Mouse (Mus musculus): ENCODE measurements around the gene Aco1.
A peak's percentile ranks its signal among the peaks of the same experiment; 100 is the strongest.

Gene Aco1

DNA sequence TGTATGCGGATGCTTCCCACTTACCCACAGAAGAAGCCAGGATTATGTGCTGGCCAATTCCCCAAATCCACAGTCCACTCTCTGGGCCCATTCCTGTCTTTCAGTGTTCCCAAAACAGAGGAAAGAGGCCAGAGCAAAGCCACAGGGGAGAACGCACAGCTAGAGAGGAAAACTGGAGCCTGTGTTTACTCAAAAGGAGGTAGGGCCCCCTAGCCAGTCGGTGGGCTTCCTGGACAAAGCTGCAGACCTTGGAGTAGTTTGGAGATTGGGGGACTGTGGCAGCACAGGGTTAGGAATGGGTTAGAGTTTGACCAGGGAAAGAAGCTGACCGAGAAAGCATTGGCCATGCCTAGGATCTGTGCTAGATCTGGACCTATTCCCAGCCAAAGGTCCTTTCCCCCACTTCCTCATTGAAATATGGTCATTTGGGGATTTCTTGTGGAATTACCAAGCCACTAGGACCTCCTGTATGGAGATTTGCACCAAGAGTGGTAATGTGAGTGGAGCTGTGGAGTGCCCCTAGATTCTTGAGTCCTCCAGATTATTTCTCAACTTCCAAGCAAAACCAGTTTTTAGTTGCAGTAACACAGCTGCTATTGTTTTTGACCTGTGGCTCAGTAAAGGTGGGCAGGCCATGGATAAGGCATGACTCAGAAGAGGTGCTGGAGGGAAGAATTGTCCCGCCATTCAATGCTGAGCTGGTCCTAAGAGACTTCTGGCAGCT is 14.8 kb downstream of the Aco1 start:
- no peak for DNase-seq (ENCODE audit: low spot score in 2 of 2)

DNA sequence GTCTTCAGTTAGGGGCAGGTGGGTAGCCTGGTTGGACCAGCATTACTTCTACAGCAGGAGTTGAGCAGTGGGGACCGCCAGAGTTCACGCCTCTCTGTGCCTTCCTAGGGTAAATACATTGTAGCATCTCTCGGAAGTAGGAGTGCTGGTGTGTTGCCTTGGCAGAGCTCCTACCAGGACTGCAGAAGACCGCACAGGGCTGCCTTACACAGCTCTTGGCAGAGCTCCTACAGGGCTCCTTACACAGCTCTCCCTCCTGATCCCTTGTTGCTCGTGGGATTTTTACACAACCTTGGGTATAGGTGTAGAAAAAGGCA is 15.3 kb downstream of the Aco1 start:
- no peak for DNase-seq (ENCODE audit: low spot score in 2 of 2)

DNA sequence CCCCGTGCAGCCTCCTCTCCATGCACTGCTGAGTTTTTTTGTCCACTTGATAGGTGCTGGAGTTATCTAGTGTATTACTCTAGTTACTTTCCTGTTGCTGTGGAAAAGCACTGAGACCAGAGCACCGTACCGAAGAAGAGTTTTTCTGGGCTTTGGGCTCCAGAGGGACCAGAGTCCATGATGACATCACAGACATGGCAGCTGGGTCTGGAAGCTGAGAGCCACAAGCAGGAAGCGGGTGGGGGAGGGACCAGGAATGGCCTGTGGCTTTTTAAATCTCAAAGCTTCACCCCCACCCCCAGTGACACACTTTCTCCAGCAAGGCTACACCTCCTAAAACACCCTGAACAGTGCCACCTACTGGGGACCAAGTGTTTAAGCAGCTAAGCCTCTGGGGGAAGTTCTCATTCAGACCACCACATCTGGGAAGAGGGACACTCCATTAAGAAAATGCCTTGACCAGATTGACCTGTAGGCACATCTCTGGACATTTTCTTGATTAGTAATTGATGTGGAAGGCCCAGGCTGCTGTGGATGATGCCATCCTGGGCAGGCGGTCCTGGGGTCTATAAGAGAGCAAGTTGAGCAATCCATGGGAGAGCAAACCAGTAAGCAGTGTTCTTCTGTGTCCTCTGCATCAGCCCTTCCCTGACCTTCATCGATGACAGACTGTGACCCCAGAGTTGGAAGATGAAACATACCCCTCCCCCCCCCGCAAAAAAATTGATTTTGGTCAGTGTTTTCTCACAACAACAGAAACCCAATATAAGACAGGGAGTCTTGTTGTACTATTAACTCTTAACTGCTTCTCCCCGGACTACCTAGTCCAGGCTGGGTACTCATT is 17.9 kb downstream of the Aco1 start:
- no peak for DNase-seq (ENCODE audit: low spot score in 2 of 2)

DNA sequence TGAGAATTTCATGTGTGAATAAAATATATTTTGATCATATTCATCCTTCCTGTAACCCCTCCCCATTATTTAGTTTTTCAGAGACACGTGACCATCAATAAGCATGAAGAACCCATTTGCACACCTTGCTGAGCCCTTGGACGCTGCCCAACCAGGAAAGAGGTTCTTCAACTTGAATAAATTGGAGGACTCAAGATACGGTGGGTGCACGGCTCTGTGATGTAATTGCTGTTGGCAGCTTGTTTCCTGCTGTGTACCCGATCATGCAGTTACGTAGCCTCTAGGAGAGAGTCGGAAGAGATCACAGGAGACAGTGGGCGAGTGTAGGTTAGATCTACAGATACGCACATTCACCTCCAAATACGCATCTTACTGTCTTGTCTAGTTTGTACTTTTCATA is 20.8 kb downstream of the Aco1 start:
- no peak for DNase-seq (ENCODE audit: low spot score in 2 of 2)

DNA sequence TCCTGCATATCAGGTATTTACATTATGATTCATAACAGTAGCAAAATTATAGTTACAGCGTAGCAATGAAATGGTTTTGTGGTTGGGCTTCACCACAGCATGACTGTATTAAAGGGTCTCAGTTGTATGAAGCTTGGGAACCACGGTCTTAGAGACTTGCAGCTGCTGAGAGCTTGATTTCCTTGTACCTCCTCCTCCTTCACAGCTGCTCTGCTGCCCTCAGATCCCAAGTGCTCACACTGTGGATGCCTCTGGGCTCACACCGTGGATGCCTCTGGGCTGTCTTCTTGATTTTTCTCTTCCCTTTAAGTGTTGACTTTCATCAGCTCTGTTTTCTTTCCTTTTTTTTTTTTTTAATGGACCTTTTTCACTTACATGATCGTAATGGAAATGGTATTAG is 28.6 kb downstream of the Aco1 start:
- DNase-seq (ENCODE audit: low spot score in 2 of 2) = no peak

DNA sequence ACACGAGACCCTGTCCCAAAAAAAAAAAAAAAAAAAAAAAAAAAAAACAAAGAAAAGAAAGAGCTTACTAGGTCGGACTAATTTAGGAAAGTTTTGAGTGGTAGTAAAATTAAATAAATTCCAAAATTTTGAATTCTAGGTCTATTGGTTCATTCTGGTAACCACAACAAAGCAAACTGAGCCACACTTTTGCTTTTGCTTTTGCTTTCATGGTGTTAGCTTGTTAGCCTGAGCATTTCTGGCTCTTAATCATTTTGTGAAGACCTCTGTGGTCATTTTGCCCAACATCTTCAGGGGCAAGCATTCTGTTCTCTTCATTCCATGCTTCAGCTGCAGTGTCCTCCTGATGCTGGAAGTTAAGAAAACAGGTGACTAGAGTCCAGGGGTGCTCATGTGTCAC is 29.5 kb downstream of the Aco1 start:
- DNase-seq (ENCODE audit: low spot score in 2 of 2) = no peak

DNA sequence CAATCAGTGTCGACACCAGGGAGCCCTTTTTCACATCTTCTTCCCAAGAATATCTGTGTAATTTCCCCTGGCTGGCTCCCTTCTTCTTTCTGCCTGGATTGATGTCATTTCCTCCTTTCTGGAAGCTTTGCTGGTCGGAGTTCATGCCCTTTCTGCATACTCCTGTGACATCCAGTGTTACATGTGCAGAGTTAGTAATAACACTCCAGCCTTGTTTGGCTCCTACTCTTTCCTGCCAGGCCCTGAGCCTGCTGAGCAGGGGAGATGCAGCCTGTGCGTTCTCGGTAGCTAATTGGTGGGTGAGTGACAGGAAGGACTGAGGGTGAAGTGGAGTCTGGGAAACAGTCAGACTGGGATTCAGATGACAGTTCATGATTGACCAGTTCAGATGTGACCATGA is 31.4 kb downstream of the Aco1 start:
- no peak for DNase-seq (ENCODE audit: low spot score in 2 of 2)

DNA sequence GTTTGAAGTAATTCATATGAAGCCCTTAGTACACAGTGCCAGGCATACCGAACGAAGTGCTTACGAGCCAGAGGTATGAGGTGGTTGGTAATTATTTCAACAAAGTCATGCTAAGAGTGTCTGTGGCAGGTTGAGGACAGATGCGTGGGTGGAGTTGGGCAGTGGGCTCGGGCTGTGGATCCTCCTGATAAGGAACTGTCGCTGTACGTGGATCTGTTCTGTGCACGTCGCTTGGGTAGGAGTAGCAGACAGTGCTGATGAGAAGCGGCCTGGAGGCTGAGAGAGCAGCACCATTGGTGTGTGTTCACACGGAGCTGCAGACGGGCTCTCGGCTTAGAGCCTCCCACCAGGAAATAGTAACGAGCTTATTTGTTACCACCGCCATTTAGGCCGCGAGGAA is 35.7 kb downstream of the Aco1 start:
- DNase-seq (ENCODE audit: low spot score in 2 of 2) = no peak

DNA sequence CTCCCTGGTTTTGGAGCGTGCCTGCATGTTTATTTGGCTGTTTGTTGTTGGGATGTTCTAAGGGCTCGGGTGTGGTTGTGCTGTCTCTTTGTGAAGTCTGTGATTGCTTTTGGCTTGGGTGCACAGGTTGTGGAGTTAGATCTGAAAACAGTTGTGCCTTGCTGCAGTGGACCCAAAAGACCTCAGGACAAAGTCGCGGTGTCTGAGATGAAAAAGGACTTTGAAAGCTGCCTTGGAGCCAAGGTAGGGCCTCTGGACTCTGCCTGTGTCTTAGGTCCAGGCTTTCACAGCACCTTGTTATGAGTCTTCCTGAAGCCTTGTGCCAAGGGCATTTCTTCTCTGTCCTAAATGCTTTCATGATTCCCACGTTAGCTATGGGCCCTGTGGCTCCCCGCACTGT is 37.2 kb downstream of the Aco1 start:
- no peak for DNase-seq (ENCODE audit: low spot score in 2 of 2)

DNA sequence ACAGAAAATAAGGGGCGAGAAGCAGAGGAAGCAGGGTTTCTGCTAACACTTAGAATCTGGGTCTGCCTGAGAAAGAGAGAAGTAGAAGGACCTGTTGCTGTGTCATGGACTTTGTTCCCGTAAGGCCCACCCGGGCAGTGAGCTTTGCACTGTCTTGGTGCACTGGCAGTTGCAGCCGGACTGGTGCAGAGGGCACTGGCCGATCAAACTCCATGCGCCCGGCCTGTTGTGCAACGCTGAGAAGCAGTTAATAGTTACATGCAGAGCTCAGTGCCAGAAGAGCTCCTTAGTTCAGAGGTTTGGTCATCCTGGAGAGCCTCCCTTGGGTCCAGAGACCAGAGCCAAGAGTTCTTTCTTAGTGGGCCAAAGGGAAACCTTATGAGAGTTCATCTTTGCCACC is 38.8 kb downstream of the Aco1 start:
- DNase-seq (ENCODE audit: low spot score in 2 of 2) = no peak

DNA sequence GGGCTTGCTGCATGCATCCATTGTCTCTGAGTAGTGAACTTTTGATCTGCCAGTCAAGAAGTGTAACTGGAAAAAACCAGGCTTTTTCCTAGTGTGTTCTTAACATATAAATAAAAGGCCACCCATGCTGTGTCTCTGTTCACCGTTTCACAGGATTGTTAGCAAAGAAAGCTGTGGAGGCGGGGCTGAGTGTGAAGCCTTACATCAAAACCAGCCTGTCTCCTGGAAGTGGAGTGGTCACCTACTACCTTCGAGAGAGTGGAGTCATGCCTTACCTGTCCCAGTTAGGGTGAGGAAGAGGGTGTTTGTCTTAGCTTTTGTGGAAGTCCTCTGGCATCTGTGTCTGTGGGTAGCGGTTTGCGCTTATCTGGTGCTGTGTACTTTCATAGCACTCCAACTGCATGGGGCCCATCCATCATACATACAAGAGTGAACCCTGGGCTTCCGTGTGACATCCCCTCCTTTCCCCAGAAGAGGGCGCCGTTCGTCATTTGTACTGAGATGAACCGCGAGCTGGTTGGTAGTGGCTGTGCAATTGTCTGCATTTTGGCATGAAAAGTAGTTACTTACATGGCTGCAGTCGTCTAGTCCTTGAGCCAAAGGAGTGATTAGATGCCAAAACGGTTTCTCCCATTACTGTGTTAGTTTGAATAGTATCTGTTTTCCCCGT is 39.9 kb downstream of the Aco1 start:
- DNase-seq (ENCODE audit: low spot score in 2 of 2) = peak; percentile 19 to 20

DNA sequence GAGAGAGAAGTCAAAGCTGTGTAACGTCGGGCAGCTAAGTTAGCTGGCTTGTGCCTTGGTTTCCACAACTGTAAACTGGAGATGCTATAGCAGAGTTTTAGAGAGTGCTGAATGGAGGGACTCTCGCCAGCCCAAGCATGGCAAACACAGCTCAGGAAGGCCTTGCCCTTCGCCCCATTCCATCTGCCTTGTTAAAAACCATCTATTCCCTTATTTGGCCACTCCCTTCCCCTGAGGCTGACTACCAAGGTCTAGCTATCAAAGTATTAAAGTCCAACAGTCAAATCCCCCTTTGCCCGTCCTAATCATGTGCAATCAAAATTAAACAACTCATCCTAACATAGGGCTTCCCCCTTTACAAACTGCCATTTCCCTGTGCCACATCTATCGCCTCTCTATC is 40.9 kb downstream of the Aco1 start:
- no peak for DNase-seq (ENCODE audit: low spot score in 2 of 2)

DNA sequence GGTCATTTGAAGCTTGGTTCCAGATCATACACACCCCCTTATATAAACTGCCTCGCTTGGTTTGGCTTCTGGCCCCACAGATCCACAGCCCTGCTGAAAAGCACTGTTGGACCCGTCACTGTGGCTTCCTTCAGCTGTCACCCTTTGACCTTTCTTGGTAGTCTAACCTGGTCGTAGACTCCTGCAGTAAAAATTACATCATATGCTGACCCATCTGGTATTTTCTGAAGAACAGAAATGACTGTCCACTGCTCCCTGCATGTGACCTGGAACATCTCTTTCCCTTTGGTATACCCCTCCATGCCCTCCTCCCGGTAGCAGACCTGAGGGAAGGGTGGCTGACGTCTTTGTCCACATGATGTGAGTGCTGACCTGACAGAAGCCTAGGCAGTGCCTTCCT is 41.6 kb downstream of the Aco1 start:
- no peak for DNase-seq (ENCODE audit: low spot score in 2 of 2)

DNA sequence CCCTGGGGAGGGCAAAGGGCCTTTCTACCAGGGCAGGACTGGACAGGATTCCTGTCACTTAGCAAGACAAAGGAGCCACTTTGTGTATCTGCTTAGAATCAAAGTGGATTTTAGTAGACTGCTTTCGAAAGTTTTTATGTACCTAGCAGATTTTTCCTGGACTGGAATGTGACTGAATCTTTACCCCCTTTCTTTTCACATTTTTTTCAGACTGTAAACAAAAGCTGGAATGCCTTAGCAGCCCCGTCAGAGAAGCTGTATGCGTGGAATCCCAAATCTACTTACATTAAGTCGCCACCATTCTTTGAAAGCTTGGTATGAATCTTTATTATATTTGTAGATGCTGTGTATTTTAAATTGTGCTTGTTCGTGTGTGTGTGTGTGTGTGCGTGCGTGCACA is 45.1 kb downstream of the Aco1 start:
- no peak for DNase-seq (ENCODE audit: low spot score in 2 of 2)

DNA sequence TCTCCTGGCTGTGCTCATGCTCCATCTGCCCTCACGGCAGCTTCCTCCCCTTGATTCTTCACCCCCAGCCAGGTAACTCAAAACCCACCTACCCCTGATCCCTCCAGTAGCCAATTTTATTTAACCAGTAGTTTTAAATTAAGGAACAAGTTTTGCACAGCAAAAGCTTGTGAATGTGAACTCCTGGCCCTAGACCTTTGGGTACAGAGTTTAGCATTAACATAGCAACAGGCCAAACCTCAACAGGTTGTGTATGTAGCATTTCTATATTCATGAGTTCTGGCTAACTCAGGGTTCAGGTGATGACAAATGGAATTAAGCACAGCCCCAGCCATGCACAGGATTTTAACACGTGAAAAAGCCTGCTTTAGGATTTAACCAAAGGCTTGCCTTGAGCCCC is 49.4 kb downstream of the Aco1 start:
- DNase-seq (ENCODE audit: low spot score in 2 of 2) = no peak

DNA sequence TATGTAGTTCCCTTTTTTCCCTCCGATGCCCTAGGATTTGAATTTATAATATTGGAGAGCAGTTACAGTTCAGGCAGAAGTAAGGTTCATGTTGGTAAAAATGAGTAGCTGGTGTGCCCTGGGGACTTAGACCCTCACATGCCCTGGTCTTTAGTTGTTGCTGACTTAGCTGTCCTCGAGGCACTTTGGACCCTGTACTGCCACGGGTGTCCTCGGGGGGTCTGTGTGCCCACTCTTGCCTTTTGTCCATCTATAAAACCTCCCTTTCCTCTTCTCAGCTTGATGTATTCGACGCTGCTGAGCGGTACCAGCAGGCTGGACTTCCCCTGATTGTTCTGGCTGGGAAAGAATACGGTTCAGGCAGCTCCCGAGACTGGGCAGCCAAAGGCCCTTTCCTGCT is 50.6 kb downstream of the Aco1 start:
- no peak for DNase-seq (ENCODE audit: low spot score in 2 of 2)

DNA sequence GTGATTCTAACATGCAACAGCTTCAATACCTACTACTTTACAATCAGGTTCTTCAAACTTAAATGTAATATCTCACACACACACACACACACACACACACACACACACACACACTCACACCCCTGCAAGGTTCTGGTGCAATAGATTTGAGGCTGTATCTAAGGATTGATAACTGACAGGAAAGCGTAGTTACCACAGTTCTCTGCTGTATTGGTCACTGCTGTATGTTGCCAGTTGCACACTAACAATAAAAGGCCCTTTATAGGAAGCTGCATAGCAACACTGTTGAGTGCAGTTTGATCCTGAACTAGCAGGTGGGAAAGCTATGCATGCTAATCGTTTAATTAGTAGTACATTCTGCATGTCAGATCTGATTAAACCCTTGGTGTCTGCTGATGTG is 52.5 kb downstream of the Aco1 start:
- DNase-seq (ENCODE audit: low spot score in 2 of 2) = no peak

DNA sequence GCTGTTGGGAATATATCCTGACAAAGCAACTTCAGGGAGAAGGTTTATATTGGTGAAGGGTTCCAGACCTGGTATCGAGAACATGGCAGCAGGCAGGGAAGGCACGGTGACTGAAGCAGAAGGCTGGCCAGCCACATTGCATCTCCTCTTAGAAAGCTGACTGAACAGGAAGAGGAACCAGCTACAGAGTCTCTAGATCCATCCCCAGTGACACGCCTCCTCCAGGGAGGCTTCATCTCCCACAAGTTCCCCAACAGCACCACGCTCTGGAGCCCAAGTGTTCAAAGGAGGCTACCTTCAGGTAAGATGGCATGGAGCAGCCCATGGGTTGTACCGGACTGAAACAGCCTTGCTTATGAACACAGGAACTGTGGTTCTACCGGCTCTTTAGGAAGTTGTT is 59.3 kb downstream of the Aco1 start:
- no peak for DNase-seq (ENCODE audit: low spot score in 2 of 2)

DNA sequence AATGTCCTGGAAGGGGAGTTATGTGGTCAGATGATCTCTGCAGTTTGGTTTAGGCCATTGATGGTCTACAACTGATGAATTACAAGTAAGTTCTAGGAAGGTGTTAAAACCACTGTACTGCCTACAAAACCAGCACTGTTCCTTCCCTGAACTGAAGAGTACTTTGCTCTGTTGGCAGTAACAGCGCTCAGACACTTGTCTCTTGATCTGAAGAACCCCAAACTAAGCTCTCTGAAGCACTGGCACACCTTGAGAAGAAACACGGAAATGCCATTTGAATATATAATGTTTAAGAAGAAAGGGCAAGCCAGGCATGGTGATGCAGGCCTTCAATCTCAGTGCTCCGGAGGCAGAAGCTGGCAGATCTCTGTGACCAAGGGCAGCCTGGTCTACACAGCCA is 61.5 kb downstream of the Aco1 start:
- no peak for DNase-seq (ENCODE audit: low spot score in 2 of 2)

DNA sequence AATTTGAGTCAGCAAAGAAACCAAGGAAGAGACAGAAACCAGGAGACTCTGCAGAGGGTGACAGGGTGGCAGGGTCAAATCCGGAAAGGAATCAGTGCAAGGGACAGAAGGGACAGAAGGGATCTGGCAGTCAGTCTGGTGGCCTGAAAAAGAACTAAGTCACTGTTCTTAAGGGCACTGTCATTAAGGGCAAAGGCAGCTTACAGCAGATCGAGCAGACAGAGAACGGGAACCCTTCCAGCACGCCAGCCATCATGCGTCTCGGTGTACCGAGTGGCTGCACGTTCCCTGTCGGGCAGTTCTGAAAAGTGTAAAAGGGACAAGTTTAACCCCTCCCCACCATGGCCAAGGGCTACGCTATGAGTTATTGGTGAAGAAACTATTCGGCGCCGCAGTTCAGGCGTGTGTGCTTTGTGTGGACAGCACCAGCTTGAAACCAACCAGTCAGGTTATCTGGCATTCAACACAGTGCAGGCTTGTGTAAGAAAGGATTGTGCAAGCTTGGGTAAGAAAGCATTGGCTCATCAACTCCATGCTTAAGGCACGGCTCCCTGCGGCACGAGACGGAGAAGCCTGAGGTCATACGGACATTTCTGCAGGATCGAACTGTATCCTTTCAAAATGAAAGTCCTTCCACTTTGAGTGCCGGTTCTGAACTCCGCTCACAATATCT is 62.5 kb downstream of the Aco1 start:
- DNase-seq (ENCODE audit: low spot score in 2 of 2) = no peak

DNA sequence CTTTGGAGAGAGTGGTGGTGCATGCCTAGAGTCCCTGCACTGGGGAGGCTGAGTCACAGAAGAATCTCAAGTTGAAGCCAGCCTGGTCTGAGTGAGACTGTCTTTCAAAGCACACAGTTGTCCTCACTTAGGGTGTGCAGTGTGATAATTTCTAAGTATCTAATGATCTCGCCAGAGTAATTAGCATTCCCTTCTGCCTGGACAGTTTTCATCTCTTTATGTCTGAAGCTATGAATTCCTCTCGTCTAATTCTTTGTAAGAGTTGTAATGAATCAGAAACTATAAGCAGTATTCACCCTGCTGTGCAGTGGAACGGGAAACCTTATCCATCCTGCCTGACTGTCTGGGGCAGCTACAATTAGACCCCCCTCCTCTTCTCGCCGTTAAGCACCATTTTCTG is 64.8 kb downstream of the Aco1 start:
- DNase-seq (ENCODE audit: low spot score in 2 of 2) = no peak

DNA sequence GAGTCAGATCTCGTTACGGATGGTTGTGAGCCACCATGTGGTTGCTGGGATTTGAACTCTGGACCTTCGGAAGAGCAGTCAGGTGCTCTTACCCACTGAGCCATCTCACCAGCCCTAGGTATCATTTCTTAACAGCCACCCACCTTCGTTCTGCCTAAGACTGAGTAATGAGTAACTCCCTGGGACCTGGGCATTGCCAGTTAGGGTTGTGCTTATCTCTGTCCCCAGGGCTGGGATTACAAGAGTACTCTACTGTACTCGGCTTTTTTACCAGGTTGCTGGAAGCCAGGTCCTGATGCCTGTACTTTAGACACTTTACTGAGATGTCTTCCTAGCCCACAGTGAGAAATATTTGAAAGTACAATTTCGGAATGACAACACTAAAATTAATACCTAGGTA is 69.3 kb downstream of the Aco1 start:
- DNase-seq (ENCODE audit: low spot score in 2 of 2) = no peak

DNA sequence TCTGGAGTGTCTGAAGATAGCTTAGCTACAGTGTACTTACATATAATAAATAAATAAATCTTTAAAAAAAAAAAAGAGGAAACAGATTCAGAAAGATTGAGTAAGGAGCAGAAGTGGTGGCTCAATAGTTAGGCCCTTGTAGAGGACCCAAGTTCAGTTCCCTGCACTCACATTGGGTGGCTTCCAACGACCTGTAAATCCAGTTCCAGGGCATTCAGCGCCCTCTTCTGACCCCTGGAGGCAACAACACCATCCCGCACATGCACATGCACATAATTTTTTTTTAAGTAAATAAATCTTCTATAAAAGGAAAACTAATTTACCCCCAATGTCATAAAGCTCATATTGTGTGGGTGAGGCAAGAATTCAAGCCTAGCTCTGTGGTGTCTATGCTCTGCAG is 75.0 kb downstream of the Aco1 start:
- no peak for DNase-seq (ENCODE audit: low spot score in 2 of 2)
